Mouse (Mus musculus) urinary bladder, adult 18-20 months (tissue): ENCODE data around the gene Brca1.
"Not testable (repeated sequence)": the region's sequence is repeated elsewhere in the genome, so short reads cannot be mapped to it uniquely, and the experiment has no call there.

ENCODE experiments used
- DNase-seq, 2 experiments: peaks; one replicate each; pipeline ENCODE4 v3.0.0; 2022; ENCODE audit warnings: low spot score in 2 of 2, mixed read lengths in 2 of 2

The Brca1 gene

GRCm38 (mm10) chr11:101543533-101543932 lies 8.2 kb downstream of the Brca1 start:
- DNase-seq, result peak in 1 of 2 experiments; percentile 22

GRCm38 (mm10) chr11:101526686-101527085 lies 25.1 kb downstream of the Brca1 start:
- no peak for DNase-seq

- DNase-seq, result peak in 1 of 2 experiments; percentile 31
Observed at GRCm38 (mm10) chr11:101525936-101526595, 25.7 kb downstream of the Brca1 start.

GRCm38 (mm10) chr11:101525056-101525455 lies 26.7 kb downstream of the Brca1 start:
- DNase-seq, result no peak

GRCm38 (mm10) chr11:101524446-101524845 lies 27.3 kb downstream of the Brca1 start:
- no peak for DNase-seq

GRCm38 (mm10) chr11:101519364-101519763 lies 32.4 kb downstream of the Brca1 start:
- no peak for DNase-seq

GRCm38 (mm10) chr11:101518937-101519336 lies 32.8 kb downstream of the Brca1 start:
- DNase-seq, result no peak

GRCm38 (mm10) chr11:101507090-101507489 lies 44.7 kb downstream of the Brca1 start:
- no peak for DNase-seq

GRCm38 (mm10) chr11:101506269-101506780 lies 45.4 kb downstream of the Brca1 start:
- no peak for DNase-seq

- DNase-seq, result no peak
Observed at GRCm38 (mm10) chr11:101486126-101486525, 65.6 kb downstream of the Brca1 start.

- no peak for DNase-seq
Observed at GRCm38 (mm10) chr11:101485509-101486028, 66.2 kb downstream of the Brca1 start.

GRCm38 (mm10) chr11:101484814-101485213 lies 66.9 kb downstream of the Brca1 start:
- no peak for DNase-seq

GRCm38 (mm10) chr11:101484245-101484644 lies 67.5 kb downstream of the Brca1 start:
- DNase-seq, result no peak

GRCm38 (mm10) chr11:101483804-101484203 lies 68.0 kb downstream of the Brca1 start:
- no peak for DNase-seq

GRCm38 (mm10) chr11:101480912-101481311 lies 70.8 kb downstream of the Brca1 start:
- DNase-seq, result no peak

- DNase-seq, result no peak
Observed at GRCm38 (mm10) chr11:101479171-101479635, 72.6 kb downstream of the Brca1 start.

- no peak for DNase-seq
Observed at GRCm38 (mm10) chr11:101477552-101478211, 74.1 kb downstream of the Brca1 start.

GRCm38 (mm10) chr11:101477194-101477551 lies 74.6 kb downstream of the Brca1 start:
- no peak for DNase-seq

GRCm38 (mm10) chr11:101476361-101476760 lies 75.4 kb downstream of the Brca1 start:
- not testable (repeated sequence) for DNase-seq

- DNase-seq, result no peak
Observed at GRCm38 (mm10) chr11:101474298-101474697, 77.5 kb downstream of the Brca1 start.

GRCm38 (mm10) chr11:101473686-101474085 lies 78.1 kb downstream of the Brca1 start:
- not testable (repeated sequence) for DNase-seq

GRCm38 (mm10) chr11:101472336-101472735 lies 79.4 kb downstream of the Brca1 start:
- DNase-seq, result no peak

- no peak for DNase-seq
Observed at GRCm38 (mm10) chr11:101471926-101472325, 79.8 kb downstream of the Brca1 start.
